Mouse (Mus musculus) cortical plate, adult 2 months (tissue): ENCODE data around the gene Uqcr11. TPM values are rescaled to one million over a fixed set of nuclear protein-coding genes. Genes with fewer than 3 reads are reported as not detected.

ENCODE experiments used
- H3K27ac ChIP-seq: fragments of 200-500 bp; 2 replicates; pipeline ENCODE4 v1.5.1; 2012; ENCODE audit warnings: low read length, control low read depth, inconsistent platforms; ENCODE audit not compliant: insufficient read depth
- H3K4me1 ChIP-seq: fragments of 200-500 bp; 2 replicates; pipeline ENCODE4 v1.6.1; 2011; ENCODE audit warnings: low read length; ENCODE audit not compliant: control insufficient read depth, insufficient read depth
- H3K4me3 ChIP-seq: fragments of 200-500 bp; 2 replicates; pipeline ENCODE4 v1.5.1; 2011; ENCODE audit warnings: mild to moderate bottlenecking, low read length, control low read depth; ENCODE audit not compliant: insufficient read depth
- CTCF ChIP-seq: fragments of 200-500 bp; IDR thresholded peaks from 2 replicates; pipeline ENCODE4 v1.5.1; 2011; ENCODE audit warnings: mild to moderate bottlenecking, control low read depth, low read length; ENCODE audit not compliant: insufficient read depth; ENCODE audit errors: extremely low read depth
- POLR2A ChIP-seq: fragments of 200-500 bp; IDR thresholded peaks from 2 replicates; pipeline ENCODE4 v1.6.1; 2011; ENCODE audit warnings: mild to moderate bottlenecking, low read length, control low read depth; ENCODE audit not compliant: insufficient read depth; ENCODE audit errors: extremely low read depth
- polyA plus RNA-seq: library from polyadenylated mRNA; depleted of rRNA; stranded (reverse); fragments of >200 nt; gene quantifications from 2 replicates; pipeline ENCODE4 v1.2.3, GENCODE M21; 2012

Uqcr11 gene
- polyA plus RNA-seq, 1 experiment, result 1,595 TPM

- H3K4me3 ChIP-seq, result peak overlapping the region; percentile 42
- TF ChIP-seq CTCF (no peak), POLR2A (no peak)
- peaks cover 4% of the 10 kb centered on the region; the same call in 1 of the 2 replicates for H3K4me1 ChIP-seq
- H3K27ac ChIP-seq, result no peak overlapping the region
These were observed 25.8 kb upstream of the Uqcr11 start for GRCm38 (mm10) chr10:80432387-80432785.

DNA sequence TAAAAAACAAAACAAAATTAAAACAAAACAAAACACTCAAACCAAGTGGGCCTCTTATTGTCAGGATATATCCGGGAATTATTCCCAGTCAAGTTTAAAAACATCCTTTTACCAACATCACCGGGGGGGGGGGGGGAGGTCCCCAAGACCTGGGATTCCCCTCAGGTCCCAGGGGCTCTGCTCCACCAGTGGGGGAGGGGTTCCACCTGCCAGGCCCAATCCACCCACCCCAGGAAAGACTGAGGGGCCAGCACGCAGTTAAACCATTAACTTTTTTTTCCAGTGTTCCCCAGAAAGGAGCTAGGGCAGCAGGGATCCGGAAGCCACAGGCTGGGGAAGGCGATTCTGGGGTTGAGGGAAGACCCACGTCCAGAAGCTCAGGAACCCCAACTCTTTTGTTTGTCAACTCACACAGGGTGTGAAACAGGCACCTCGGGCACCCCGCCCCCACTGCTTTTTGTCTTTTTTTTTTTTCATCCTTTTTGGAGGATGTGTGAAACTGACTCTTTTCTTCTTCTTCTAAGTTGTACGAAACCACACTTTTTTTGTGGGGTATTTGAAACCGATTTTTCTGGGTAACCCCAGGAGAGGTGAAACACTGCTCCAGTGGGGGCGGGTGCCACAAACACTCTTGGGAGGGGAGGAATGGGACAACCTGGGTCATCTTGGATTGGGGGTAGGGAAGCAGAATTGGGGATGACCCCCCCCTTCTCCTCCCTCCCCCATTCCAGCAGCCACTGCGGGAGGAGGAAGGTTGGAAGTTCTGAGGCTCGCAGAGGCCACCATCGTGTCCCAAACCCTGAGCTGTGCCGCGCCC lies 25.1 kb upstream of the Uqcr11 start:
- peaks cover 4% of the 10 kb centered on the region; the same call in 1 of the 2 replicates for H3K4me1 ChIP-seq
- TF ChIP-seq CTCF, result no peak
- TF ChIP-seq POLR2A, result no peak
- no peak overlapping the region for H3K4me3 ChIP-seq
- no peak overlapping the region for H3K27ac ChIP-seq

GRCm38 (mm10) chr10:80430375-80430980 lies 23.8 kb upstream of the Uqcr11 start:
- H3K27ac ChIP-seq, result no peak overlapping the region
- TF ChIP-seq CTCF (no peak), POLR2A (no peak)
- H3K4me1 ChIP-seq, result peaks cover 4% of the 10 kb centered on the region; the same call in 1 of the 2 replicates
- H3K4me3 ChIP-seq, result no peak overlapping the region

- Histone ChIP-seq H3K4me3 (no peak overlapping the region), H3K4me1 (peaks cover 4% of the 10 kb centered on the region; the same call in 1 of the 2 replicates), H3K27ac (no peak overlapping the region)
- TF ChIP-seq CTCF (no peak), POLR2A (no peak)
These were observed 23.2 kb upstream of the Uqcr11 start for GRCm38 (mm10) chr10:80429800-80430199.

DNA sequence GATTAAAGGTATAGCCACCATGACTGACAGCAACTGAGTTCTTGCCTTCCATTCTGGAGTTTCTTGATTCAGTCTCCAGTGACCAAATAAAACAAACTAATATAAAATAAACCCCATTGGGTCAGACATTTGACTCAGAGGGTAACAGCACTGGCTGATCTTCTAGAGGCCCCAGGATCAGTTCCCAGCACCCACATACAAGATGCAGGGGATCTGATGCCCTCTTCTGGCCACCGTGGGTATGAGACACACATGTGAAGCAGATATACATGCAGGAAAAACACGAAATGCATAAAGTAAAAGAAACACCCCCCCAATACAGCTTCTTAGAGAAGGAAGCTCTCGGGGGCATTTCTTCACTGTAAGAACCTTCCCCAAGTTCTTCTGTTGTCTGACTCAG lies 18.4 kb upstream of the Uqcr11 start:
- TF ChIP-seq POLR2A (no peak), CTCF (no peak)
- H3K27ac ChIP-seq, result no peak overlapping the region
- H3K4me3 ChIP-seq, result no peak overlapping the region
- no peaks in the 10 kb centered on the region for H3K4me1 ChIP-seq

GRCm38 (mm10) chr10:80423562-80423961 lies 16.9 kb upstream of the Uqcr11 start:
- no peaks in the 10 kb centered on the region for H3K4me1 ChIP-seq
- TF ChIP-seq POLR2A, result no peak
- no peak for TF ChIP-seq CTCF
- no peak overlapping the region for H3K27ac ChIP-seq
- no peak overlapping the region for H3K4me3 ChIP-seq

DNA sequence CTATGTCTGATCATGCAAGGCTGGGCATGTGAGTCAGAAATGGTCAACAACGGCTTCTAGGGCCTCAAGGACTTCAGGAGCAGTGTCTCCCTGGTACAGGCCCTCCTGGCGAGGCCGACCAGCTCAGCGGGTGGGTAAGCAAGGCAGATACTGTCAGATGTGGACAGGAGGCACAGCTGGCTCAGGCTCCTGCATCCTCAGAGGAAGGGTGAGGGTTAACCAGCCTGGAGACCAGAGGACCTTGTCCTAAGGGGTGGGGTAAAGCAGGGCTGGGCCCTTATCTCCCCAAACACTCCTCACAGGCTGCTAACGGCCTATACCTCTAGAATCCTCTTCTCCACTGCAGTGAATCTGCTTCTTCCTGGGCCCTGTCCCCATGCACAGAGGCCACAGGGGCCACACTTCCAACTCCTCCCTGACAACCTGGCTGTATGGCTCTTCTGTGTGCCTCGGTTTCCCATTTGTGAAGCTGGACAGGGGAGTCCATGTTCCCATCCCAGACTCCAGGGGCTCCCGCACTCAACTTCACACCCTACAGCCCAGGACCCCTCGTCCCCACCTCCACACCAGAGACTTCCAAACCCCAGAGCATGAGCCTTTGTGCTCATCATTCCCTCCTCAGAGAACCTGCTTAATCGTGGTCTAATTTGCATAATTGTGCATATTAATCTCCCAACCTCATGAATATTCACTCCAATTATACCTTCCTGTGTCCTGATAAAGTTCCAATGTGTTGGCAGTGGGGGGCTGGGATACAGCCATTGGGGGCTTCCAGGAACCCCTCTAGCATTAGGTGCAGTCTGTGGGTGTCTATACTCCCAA lies 15.2 kb upstream of the Uqcr11 start:
- TF ChIP-seq CTCF (no peak), POLR2A (no peak)
- no peak overlapping the region for H3K27ac ChIP-seq
- H3K4me1 ChIP-seq, result no peaks in the 10 kb centered on the region
- no peak overlapping the region for H3K4me3 ChIP-seq

GRCm38 (mm10) chr10:80421208-80421607 lies 14.6 kb upstream of the Uqcr11 start:
- Histone ChIP-seq H3K4me1 (no peaks in the 10 kb centered on the region), H3K27ac (no peak overlapping the region), H3K4me3 (no peak overlapping the region)
- TF ChIP-seq CTCF (no peak), POLR2A (no peak)

DNA sequence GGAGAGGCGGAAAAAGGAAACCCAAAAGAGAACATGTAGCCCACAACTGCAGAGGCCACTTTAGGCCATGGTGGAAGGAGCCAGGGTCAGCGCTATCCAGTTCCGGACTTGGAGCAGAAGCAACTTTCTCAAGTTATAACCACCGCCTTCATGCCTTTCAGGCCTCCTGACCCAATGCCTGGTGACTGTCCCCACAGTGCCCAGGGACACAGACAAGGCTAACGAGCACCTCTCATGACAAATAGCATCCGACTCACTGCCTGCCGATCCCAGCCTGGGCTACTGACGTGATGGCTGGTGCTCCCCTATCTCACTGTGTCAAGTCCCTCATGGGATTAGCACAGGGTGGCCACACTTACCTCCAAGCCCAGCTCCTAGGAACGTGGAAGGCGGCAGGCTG lies 14.1 kb upstream of the Uqcr11 start:
- H3K4me1 ChIP-seq, result no peaks in the 10 kb centered on the region
- H3K4me3 ChIP-seq, result no peak overlapping the region
- no peak for TF ChIP-seq CTCF
- TF ChIP-seq POLR2A, result no peak
- no peak overlapping the region for H3K27ac ChIP-seq

DNA sequence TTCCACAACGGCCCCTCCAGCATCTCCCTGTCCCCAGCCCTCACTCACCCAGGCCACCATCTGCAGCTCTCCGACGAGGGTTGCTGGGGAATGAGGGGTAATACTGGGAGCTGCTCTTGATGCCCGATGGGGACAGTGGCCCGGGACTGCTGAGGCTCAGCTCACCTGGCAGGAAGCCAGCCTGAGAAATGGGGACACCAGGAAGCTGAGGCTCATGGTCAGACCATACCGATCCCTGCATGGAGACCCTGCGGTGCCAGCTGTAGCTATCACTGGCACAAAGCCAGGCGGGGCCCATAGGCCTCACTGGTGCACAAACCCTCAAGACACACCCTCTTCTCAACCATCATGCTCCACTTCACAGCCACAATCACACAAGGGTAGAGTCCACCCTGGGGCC lies 12.8 kb upstream of the Uqcr11 start:
- H3K4me3 ChIP-seq, result no peak overlapping the region
- TF ChIP-seq POLR2A, result no peak
- TF ChIP-seq CTCF, result no peak
- H3K27ac ChIP-seq, result no peak overlapping the region
- H3K4me1 ChIP-seq, result no peaks in the 10 kb centered on the region
